Mouse (Mus musculus) heart, postnatal 0 days (tissue): Measurements from ENCODE around the gene Tbc1d1.

Experiments
- CTCF ChIP-seq: IDR thresholded peaks from 2 replicates; pipeline ENCODE4 v1.5.1; 2016; ENCODE audit warnings: antibody characterized with exemption, control low read depth, low read depth
- EP300 ChIP-seq: IDR thresholded peaks from 2 replicates; pipeline ENCODE4 v1.6.1; 2016; ENCODE audit warnings: antibody characterized with exemption, low read depth

DNA sequence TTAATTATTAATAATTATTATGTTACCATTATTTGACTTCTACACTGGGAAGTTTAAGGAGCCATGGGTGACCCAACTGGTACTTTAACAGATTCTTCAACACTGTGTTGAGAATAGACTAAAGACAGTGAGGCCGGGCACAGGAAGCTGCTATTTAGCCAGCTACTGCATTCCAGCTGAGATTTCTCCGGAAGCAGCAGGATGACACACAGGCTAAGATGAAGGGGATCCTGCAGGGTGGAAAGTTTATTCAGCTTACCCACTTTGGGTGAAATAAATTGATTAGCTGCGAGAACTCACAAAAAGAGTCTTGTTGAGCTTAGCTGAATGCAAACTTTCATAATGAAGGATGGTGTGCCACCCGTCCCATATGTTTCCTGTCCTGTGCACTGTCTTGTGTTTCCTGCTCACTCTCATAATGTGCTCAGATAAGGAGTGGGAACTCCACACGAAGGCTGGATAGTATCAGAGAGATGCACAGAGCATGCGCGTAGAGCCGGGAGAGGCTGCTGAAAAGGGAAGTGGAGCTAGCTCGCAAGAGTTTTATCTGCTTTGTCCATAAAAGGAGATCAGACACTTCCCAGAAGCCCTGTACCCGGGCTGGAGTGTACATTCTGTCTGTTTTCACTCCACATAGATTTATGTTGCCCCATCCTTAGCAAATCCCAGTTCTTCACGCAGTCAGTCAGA is at the start of gene Tbc1d1:
- TF ChIP-seq CTCF (no peak), EP300 (no peak)
